9 mouse cellular contexts compared by ENCODE assay signal in the genomic region with DNA sequence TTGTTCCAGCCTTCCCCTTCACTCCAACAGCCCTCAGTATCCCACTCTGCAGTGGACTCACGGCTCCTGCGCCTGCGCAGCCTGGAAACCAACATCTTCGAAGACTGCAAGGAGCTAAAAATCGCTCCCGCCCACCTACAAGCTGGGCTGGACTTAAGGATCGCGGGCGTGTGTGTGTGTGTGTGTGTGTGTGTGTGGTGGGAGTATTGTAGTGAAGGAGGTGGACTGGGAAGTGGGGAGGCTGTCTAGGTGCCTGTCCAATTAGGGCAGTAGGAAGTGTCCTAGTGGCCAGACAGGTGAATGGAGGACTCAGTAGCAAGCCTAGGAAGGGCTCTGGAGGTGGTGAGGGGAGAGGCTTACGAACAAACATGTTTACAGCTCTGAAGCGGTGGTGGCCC. TPM values are rescaled to one million over a fixed set of nuclear protein-coding genes. Genes with fewer than 3 reads are reported as not detected.
DNase-seq lines count a peak whose midpoint lies in the region; ATAC-seq and TF ChIP-seq lines count a peak whose summit lies in the region.
"Had no signal": no experiment of that assay in that cellular context is flagged by ENCODE, and none has a peak within 500 bp of the region (broad histone marks: within the 10 kb centered on the region; RNA-seq: fewer than 3 reads in every experiment).

No protein-coding gene starts in this region.

- peak; percentile 11; the same call in 1 of the 2 replicates for ATAC-seq in kidney, postnatal 0 days (replicated peaks; ENCODE audit: low FRiP score, low read depth)
- peak; percentile 80 for ATAC-seq in hindbrain, postnatal 0 days
- ATAC-seq in midbrain, embryonic 13.5 days, result peak; percentile 77

- no peak overlapping the region for H3K27ac ChIP-seq in kidney, postnatal 0 days
- peak overlapping the region; percentile 58; the same call in 1 of the 2 replicates for H3K27ac ChIP-seq in cortical plate, adult 2 months (ENCODE audit: insufficient read depth, low read length)
- peak overlapping the region; percentile 81 for H3K27ac ChIP-seq in hindbrain, postnatal 0 days
- peak overlapping the region; percentile 69 for H3K27ac ChIP-seq in midbrain, embryonic 13.5 days
- H3K27ac ChIP-seq in thymus, adult 2 months (ENCODE audit: control insufficient read depth, insufficient read depth, low read length), result no peak overlapping the region

- no peaks in the 10 kb centered on the region for H3K9me3 ChIP-seq in kidney, postnatal 0 days (replicated peaks; ENCODE audit: low read length)
- H3K9me3 ChIP-seq in hindbrain, postnatal 0 days (ENCODE audit: low read length), result no peaks in the 10 kb centered on the region
- no peaks in the 10 kb centered on the region for H3K9me3 ChIP-seq in midbrain, embryonic 13.5 days

- no peak for DNase-seq in kidney, postnatal 0 days (ENCODE audit: low spot score)
- no peak for DNase-seq in kidney, adult 11 months
- DNase-seq in hindbrain, postnatal 0 days (ENCODE audit: low spot score), result peak; percentile 81
- DNase-seq in yolk sac, embryonic 10.5 days (ENCODE audit: low spot score), result no peak
- no peak for DNase-seq in gastrocnemius, postnatal 10 days
- DNase-seq in thymus, adult 2 months, result no peak

- no peak overlapping the region for H3K9ac ChIP-seq in kidney, postnatal 0 days (ENCODE audit: low read depth, low read length)
- peak overlapping the region; percentile 80; the same call in 1 of the 2 replicates for H3K9ac ChIP-seq in hindbrain, postnatal 0 days (replicated peaks; ENCODE audit: low read length)
- peak overlapping the region; percentile 76 for H3K9ac ChIP-seq in midbrain, embryonic 13.5 days (replicated peaks)

- H3K4me3 ChIP-seq in kidney, postnatal 0 days (replicated peaks; ENCODE audit: low read depth, low read length), result no peak overlapping the region; the same call in 1 of the 2 replicates
- H3K4me3 ChIP-seq in cortical plate, adult 2 months (ENCODE audit: insufficient read depth, low read length), result peak overlapping the region; percentile 37
- H3K4me3 ChIP-seq in hindbrain, postnatal 0 days (ENCODE audit: low read length), result peak overlapping the region; percentile 66
- peak overlapping the region; percentile 68 for H3K4me3 ChIP-seq in midbrain, embryonic 13.5 days (replicated peaks)
- no peak overlapping the region for H3K4me3 ChIP-seq in thymus, adult 2 months (ENCODE audit: control insufficient read depth, insufficient read depth, low read length)

- WGBS in kidney, postnatal 0 days, result 6% methylated on average over 11 of the region's 11 CpGs
- WGBS in hindbrain, postnatal 0 days, result 2% methylated on average over 11 of the region's 11 CpGs
- WGBS in midbrain, embryonic 13.5 days, result 2% methylated on average over 11 of the region's 11 CpGs
- WGBS in thymus, adult 2 months, result 21% methylated on average over 11 of the region's 11 CpGs

- TF ChIP-seq CTCF in kidney, postnatal 0 days (IDR thresholded peaks at IDR 0.05; ENCODE audit: low read depth), result no peak
- no peak for TF ChIP-seq CTCF in cortical plate, adult 2 months (IDR thresholded peaks at IDR 0.05; ENCODE audit: extremely low read depth, insufficient read depth, low read length)
- TF ChIP-seq CTCF in hindbrain, postnatal 0 days (IDR thresholded peaks at IDR 0.05; ENCODE audit: low read depth), result no peak
- TF ChIP-seq CTCF in thymus, adult 2 months (IDR thresholded peaks at IDR 0.05; ENCODE audit: borderline replicate concordance, control insufficient read depth, extremely low read depth, insufficient read depth, low read length, poor library complexity), result no peak

- 0 out of 2 replicates have a peak, but pooled peaks cover 6% of the 10 kb centered on the region for H3K4me1 ChIP-seq in kidney, postnatal 0 days (replicated peaks; ENCODE audit: insufficient read depth, low read length)
- H3K4me1 ChIP-seq in cortical plate, adult 2 months (ENCODE audit: control insufficient read depth, insufficient read depth, low read length), result no peaks in the 10 kb centered on the region
- H3K4me1 ChIP-seq in hindbrain, postnatal 0 days (ENCODE audit: insufficient read depth, low read length), result peaks cover 8% of the 10 kb centered on the region; the same call in 1 of the 2 replicates
- H3K4me1 ChIP-seq in midbrain, embryonic 13.5 days (replicated peaks), result peaks cover 34% of the 10 kb centered on the region
- H3K4me1 ChIP-seq in thymus, adult 2 months (replicated peaks; ENCODE audit: control insufficient read depth, insufficient read depth, low read length), result peaks cover 7% of the 10 kb centered on the region

- H3K4me2 ChIP-seq in kidney, postnatal 0 days (ENCODE audit: low read length), result 0 out of 2 replicates have a peak overlapping the region, but pooled peaks have one; percentile 68
- H3K4me2 ChIP-seq in hindbrain, postnatal 0 days (ENCODE audit: low read depth, low read length), result peak overlapping the region; percentile 72
- H3K4me2 ChIP-seq in midbrain, embryonic 13.5 days (replicated peaks), result peak overlapping the region; percentile 92

- H3K27me3 ChIP-seq in kidney, postnatal 0 days (ENCODE audit: insufficient read depth, low read length), result peaks cover 48% of the 10 kb centered on the region
- H3K27me3 ChIP-seq in hindbrain, postnatal 0 days (ENCODE audit: insufficient read depth, low read length), result peaks cover 10% of the 10 kb centered on the region; the same call in 1 of the 2 replicates
- H3K27me3 ChIP-seq in midbrain, embryonic 13.5 days, result peaks cover 65% of the 10 kb centered on the region
- H3K27me3 ChIP-seq in thymus, adult 2 months (ENCODE audit: control insufficient read depth, insufficient read depth, low read length), result peaks cover 30% of the 10 kb centered on the region

- no peak for TF ChIP-seq POLR2A in cortical plate, adult 2 months (IDR thresholded peaks at IDR 0.05; ENCODE audit: extremely low read depth, insufficient read depth, low read length)
- TF ChIP-seq POLR2A in thymus, adult 2 months (IDR thresholded peaks at IDR 0.05; ENCODE audit: control insufficient read depth, extremely low read depth, insufficient read depth, low read length, poor library complexity), result no peak

- H3K36me3 ChIP-seq in kidney, postnatal 0 days (ENCODE audit: insufficient read depth, low read length), result no peaks in the 10 kb centered on the region
- H3K36me3 ChIP-seq in hindbrain, postnatal 0 days (ENCODE audit: insufficient read depth, low read length), result no peaks in the 10 kb centered on the region
- no peaks in the 10 kb centered on the region for H3K36me3 ChIP-seq in midbrain, embryonic 13.5 days
- no peaks in the 10 kb centered on the region for H3K36me3 ChIP-seq in thymus, adult 2 months (ENCODE audit: control insufficient read depth, insufficient read depth, low read length)

RNA-seq across cellular contexts. Expression of a gene that starts 1.6 kb away (rescaled TPM):
- 0.09 TPM in 1 of 2 replicates, not detected in the other for polyA plus RNA-seq in kidney, postnatal 0 days (2015; fragmentation: Nextera tagmentation; extraction: Ambion mirVana)
- polyA plus RNA-seq in cortical plate, adult 2 months (2012; rRNA removed), result 6.0 and 6.1 TPM in 2 replicates
- total RNA-seq in hindbrain, postnatal 0 days (2014; rRNA removed), result 5.8 and 11.6 TPM in 2 replicates
- 3.5 and 4.1 TPM in 2 replicates for polyA plus RNA-seq in hindbrain, postnatal 0 days (2015; fragmentation: Nextera tagmentation; extraction: Ambion mirVana)
- polyA plus RNA-seq in midbrain, embryonic 13.5 days (2015; fragmentation: Nextera tagmentation; extraction: Ambion mirVana), result 1.9 and 2.7 TPM in 2 replicates
- not detected for total RNA-seq in gastrocnemius, postnatal 10 days (2021)
- polyA plus RNA-seq in thymus, adult 2 months (2012; rRNA removed), result 0.13 and 0.17 TPM in 2 replicates
- polyA plus RNA-seq: large intestine, adult 2 months had no signal

RNA-seq across cellular contexts. Expression of a gene that starts 8.1 kb away (rescaled TPM):
- polyA plus RNA-seq in kidney, postnatal 0 days (2015; fragmentation: Nextera tagmentation; extraction: Ambion mirVana), result 0.04 and 0.08 TPM in 2 replicates
- polyA plus RNA-seq in cortical plate, adult 2 months (2012; rRNA removed), result 76.0 and 79.7 TPM in 2 replicates
- total RNA-seq in hindbrain, postnatal 0 days (2014; rRNA removed), result 70.9 and 83.0 TPM in 2 replicates
- polyA plus RNA-seq in hindbrain, postnatal 0 days (2015; fragmentation: Nextera tagmentation; extraction: Ambion mirVana), result 61.9 and 69.5 TPM in 2 replicates
- 55.6 and 56.1 TPM in 2 replicates for polyA plus RNA-seq in midbrain, embryonic 13.5 days (2015; fragmentation: Nextera tagmentation; extraction: Ambion mirVana)
- total RNA-seq in gastrocnemius, postnatal 10 days (2021), result under 1 TPM; 0.20 to 0.45 TPM
- 0.35 and 0.36 TPM in 2 replicates for polyA plus RNA-seq in thymus, adult 2 months (2012; rRNA removed)

RNA-seq across cellular contexts. Expression of a gene that starts 24.0 kb away (rescaled TPM):
- polyA plus RNA-seq in kidney, postnatal 0 days (2015; fragmentation: Nextera tagmentation; extraction: Ambion mirVana), result not detected in 2 replicates
- not detected in 2 replicates for polyA plus RNA-seq in cortical plate, adult 2 months (2012; rRNA removed)
- total RNA-seq in hindbrain, postnatal 0 days (2014; rRNA removed), result not detected in 2 replicates
- polyA plus RNA-seq in hindbrain, postnatal 0 days (2015; fragmentation: Nextera tagmentation; extraction: Ambion mirVana), result not detected in 2 replicates
- polyA plus RNA-seq in midbrain, embryonic 13.5 days (2015; fragmentation: Nextera tagmentation; extraction: Ambion mirVana), result not detected in 2 replicates
- not detected for total RNA-seq in gastrocnemius, postnatal 10 days (2021)
- 4.3 TPM in 1 of 2 replicates, not detected in the other for polyA plus RNA-seq in thymus, adult 2 months (2012; rRNA removed)

RNA-seq across cellular contexts. Expression of a gene that starts 24.2 kb away (rescaled TPM):
- polyA plus RNA-seq in kidney, postnatal 0 days (2015; fragmentation: Nextera tagmentation; extraction: Ambion mirVana), result 729 and 747 TPM in 2 replicates
- polyA plus RNA-seq in cortical plate, adult 2 months (2012; rRNA removed), result 287 TPM in 2 replicates
- total RNA-seq in hindbrain, postnatal 0 days (2014; rRNA removed), result 688 and 763 TPM in 2 replicates
- polyA plus RNA-seq in hindbrain, postnatal 0 days (2015; fragmentation: Nextera tagmentation; extraction: Ambion mirVana), result 925 and 937 TPM in 2 replicates
- polyA plus RNA-seq in midbrain, embryonic 13.5 days (2015; fragmentation: Nextera tagmentation; extraction: Ambion mirVana), result 1,603 and 1,658 TPM in 2 replicates
- total RNA-seq in gastrocnemius, postnatal 10 days (2021), result 100 to 1,000 TPM; 260 to 267 TPM
- 162 and 183 TPM in 2 replicates for polyA plus RNA-seq in thymus, adult 2 months (2012; rRNA removed)

RNA-seq across cellular contexts. Expression of a gene that starts 24.3 kb away (rescaled TPM):
- 101 and 103 TPM in 2 replicates for polyA plus RNA-seq in kidney, postnatal 0 days (2015; fragmentation: Nextera tagmentation; extraction: Ambion mirVana)
- 37.3 and 37.7 TPM in 2 replicates for polyA plus RNA-seq in cortical plate, adult 2 months (2012; rRNA removed)
- 37.3 and 45.9 TPM in 2 replicates for total RNA-seq in hindbrain, postnatal 0 days (2014; rRNA removed)
- polyA plus RNA-seq in hindbrain, postnatal 0 days (2015; fragmentation: Nextera tagmentation; extraction: Ambion mirVana), result 59.0 and 59.7 TPM in 2 replicates
- polyA plus RNA-seq in midbrain, embryonic 13.5 days (2015; fragmentation: Nextera tagmentation; extraction: Ambion mirVana), result 66.5 and 68.6 TPM in 2 replicates
- total RNA-seq in gastrocnemius, postnatal 10 days (2021), result 10 to 100 TPM; 26.7 to 36.8 TPM
- polyA plus RNA-seq in thymus, adult 2 months (2012; rRNA removed), result 69.4 and 76.1 TPM in 2 replicates

Comparison
In these comparisons a context has a peak if more than half of its experiments do, and no peak if none do; other contexts are left out.
1. ATAC-seq: peak in every context shown above with its lines; median percentile 80 in hindbrain, postnatal 0 days; 77 in midbrain, embryonic 13.5 days; 11 in kidney, postnatal 0 days.
2. H3K27ac ChIP-seq: peak in cortical plate, adult 2 months (single experiment), hindbrain, postnatal 0 days (single experiment) and midbrain, embryonic 13.5 days (single experiment); none in kidney, postnatal 0 days (single experiment) and thymus, adult 2 months (single experiment).
3. H3K4me3 ChIP-seq: peak in cortical plate, adult 2 months (single experiment), hindbrain, postnatal 0 days (single experiment) and midbrain, embryonic 13.5 days (single experiment); none in kidney, postnatal 0 days (single experiment) and thymus, adult 2 months (single experiment).
4. RNA of a gene that starts 8.1 kb away (polyA plus RNA-seq): 76.0 to 79.7 TPM in cortical plate, adult 2 months, 61.9 to 69.5 TPM in hindbrain, postnatal 0 days and 55.6 to 56.1 TPM in midbrain, embryonic 13.5 days; 0.35 to 0.36 TPM in thymus, adult 2 months and 0.04 to 0.08 TPM in kidney, postnatal 0 days; every median in the first group is over 10 times any median in the second.
5. Peak in every context shown above with its lines, with median percentiles within 50 percentile points of each other: H3K4me2 ChIP-seq.